Mouse (Mus musculus): ENCODE results near the gene Dennd4b.
"Not testable (repeated sequence)": the region's sequence is repeated elsewhere in the genome, so short reads cannot be mapped to it uniquely, and the experiment has no call there.

Gene Dennd4b

GRCm38 (mm10) chr3:90265034-90265931 lies at the start of gene Dennd4b:
Gene Dennd4b, plus strand, starts transcription at chr3:90265185.
- DNase-seq, result peak; percentile 87

DNA sequence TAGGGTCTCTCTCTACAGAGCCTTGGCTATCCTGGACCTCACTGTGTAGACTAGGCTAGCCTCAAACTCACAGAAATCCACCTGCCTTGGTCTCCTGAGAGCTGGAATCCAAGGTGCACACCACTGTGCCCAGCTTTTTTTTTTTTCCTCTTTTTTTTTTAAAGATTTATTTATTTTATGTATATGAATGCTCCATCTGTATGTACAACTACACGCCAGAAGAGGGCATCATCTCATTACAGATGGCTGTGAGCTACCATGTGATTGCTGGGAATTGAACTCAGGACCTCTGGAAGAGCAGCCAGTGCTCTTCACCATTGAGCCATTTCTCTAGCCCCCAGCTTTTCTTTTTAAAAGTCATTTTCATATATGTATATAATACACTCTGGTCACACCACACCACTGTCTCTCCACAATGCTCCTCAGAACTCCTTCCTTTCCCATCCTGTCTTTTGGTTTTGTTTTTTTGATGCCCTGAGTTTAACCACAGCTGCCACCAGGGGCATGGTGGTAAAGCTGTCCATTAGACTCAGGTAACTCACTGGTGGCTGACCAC lies 49.1 kb upstream of the Dennd4b start:
- no peak for DNase-seq

DNA sequence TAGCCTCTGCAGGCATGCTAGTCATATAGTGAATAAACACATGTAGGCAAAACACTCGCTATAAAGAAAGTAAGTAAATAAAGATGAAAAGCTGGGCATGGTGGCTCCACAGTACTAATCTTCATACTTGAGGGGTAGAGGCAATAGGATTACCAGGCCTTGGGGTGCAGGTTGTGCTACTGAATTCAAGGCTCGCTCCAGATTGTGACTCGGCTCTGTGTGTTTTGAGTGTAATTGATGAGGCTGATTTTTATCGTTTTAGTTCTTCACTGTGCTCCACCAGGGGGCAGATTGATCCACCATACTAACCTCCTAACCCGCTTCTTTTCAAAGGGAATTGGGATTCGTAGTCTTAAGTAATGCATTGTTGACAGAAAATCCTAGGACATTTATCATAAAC lies 44.9 kb upstream of the Dennd4b start:
- DNase-seq, result peak; percentile 22

DNA sequence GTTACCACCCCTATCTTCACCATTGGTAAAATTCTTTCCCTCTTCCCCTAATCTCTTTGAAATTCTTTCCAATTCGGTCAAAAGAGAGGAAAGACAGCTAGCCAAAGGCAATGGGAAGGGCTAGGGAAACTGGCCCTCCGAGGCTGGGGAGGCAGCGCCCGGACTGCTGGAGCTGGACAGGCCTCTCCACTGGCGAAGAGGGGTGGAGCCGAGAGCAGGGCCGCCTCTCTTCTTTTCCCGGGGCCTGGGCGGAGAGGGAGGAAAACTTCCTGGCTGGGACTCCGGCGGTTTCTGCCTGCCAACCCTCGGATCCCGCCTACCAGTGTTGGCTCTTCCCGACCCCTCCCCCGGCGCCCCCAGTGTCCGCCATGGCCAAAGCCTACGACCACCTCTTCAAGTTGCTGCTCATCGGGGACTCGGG lies 44.4 kb upstream of the Dennd4b start:
- DNase-seq, result peak; percentile 40

DNA sequence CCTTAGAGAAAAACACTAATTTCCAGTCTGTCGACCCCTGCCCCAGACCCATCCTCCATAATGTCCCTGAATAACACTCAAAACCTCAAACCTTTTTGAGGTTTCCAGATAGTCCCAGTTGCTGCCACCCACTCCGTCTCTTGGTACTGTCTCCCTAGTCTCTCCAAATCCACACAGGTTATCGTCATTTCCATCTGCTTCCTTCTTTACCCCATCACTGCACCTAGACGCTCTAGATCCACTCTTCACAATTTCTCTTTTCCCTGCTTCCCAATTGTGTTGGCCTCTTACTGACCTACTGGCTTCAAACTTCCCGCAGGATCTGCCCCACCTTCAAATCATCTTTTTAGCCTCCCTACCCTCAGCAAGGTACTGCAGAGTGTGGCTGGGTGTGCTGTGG lies 43.9 kb upstream of the Dennd4b start:
- no peak for DNase-seq

DNA sequence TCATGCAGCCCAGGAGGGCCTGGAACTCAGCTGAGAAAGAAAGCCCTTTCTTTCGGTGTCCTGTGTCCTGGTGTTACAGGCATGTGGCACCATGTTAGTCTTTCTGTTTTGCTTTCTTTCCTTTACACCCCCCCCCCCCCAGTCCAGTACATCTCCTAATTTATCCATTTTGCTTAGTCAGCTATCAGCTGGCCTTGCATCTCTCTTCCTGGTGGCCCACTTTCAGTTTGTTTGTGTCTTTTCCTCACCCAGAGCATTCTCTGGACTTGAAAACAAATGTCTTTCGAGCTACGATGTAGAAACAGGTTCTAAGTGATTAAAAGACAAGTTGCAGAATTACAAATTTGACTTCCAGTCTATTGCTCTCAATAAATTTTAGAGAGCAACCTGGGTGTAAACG lies 42.5 kb upstream of the Dennd4b start:
- no peak for DNase-seq

- DNase-seq, result no peak
These were observed 42.0 kb upstream of the Dennd4b start for GRCm38 (mm10) chr3:90222941-90223340.

DNA sequence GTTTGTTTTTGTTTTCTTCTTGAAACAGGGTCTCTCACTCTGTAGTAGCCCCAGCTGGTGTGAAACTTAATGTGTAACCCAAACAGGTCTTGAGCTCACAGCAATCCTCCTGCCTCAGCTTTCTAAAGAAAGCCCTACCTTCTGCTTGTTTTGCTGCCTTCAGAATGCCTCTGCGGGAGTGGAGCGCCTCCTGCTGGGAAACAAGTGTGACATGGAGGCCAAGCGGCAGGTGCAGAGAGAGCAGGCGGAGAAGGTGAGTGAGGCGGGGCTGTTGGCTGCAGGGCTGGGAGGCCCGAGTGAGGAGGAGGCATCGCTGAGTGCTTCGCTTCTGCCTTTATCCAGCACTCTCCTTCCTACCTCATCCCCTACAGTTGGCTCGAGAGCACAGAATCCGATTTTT lies 40.7 kb upstream of the Dennd4b start:
- DNase-seq, result no peak

- no peak for DNase-seq
These were observed 33.9 kb upstream of the Dennd4b start for GRCm38 (mm10) chr3:90231075-90231474.

DNA sequence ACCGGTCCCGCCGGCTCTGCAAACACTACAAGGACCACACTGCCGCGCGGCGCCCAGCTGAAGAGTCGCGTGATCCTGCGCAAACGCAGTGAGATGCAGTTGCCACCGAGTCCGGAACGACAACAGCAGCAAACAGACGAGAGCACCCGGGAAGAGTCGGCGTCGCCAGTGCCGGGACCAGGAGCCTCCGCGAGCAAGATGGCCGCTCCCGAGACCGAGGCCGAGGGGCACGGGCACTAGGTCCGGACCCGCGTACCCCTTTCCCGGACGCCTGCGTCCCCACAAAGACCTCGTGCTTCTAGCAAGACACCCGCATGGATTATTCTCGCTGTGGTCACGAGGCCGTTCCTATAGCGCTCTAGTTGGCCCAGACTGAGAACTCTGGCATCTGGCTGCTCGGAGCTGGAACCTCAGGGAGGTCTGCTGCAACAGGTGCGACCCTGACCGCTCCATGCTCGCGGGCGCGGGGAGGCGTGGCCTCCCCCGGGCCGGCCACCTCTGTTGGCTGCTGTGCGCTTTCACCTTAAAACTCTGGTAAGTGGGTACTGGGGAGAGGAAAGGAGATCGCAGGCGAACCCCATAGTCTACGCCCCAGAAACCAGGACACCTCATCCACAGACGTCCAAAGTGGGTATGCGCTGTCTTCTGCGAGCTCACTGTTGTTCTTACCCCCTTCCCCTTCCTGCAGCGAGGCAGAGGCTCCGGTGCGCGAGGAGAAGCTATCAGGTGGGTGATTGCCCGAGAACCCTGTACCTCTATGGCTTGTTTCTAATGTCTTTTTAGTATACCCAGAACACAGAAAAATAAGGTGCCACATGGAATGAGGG lies 33.3 kb upstream of the Dennd4b start, which contains the start of gene Jtb:
Jtb (plus strand) TSS at position 91 of the 827 bp plus-strand sequence.
- peak; percentile 95 for DNase-seq

- no peak for DNase-seq
These were observed 23.7 kb upstream of the Dennd4b start for GRCm38 (mm10) chr3:90241251-90241650.

GRCm38 (mm10) chr3:90241669-90242358 lies 23.2 kb upstream of the Dennd4b start:
- DNase-seq, result no peak

GRCm38 (mm10) chr3:90242984-90243775 lies 21.8 kb upstream of the Dennd4b start, which contains the start of gene Creb3l4:
Gene Creb3l4, minus strand, starts transcription at chr3:90243512.
- no peak for DNase-seq

DNA sequence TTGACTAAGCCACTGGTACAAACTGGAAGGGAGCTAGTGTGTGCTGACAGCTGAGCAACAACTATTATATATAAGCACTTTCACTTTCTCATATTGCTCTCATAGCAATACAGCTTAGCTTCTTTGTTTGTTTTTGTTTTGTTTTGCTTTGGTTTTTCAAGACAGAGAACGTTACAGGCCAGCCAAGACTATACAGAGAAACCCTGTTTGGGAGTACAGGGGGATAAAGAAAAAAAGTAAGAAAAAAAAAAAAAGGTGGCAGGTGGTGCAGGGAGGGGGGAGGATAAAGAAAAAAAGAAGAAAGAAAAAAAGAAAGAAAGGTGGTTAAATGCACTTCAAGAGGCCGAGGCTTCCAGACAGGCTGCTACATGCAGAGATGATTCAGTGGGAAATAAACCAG lies 19.6 kb upstream of the Dennd4b start:
- DNase-seq, result no peak

DNA sequence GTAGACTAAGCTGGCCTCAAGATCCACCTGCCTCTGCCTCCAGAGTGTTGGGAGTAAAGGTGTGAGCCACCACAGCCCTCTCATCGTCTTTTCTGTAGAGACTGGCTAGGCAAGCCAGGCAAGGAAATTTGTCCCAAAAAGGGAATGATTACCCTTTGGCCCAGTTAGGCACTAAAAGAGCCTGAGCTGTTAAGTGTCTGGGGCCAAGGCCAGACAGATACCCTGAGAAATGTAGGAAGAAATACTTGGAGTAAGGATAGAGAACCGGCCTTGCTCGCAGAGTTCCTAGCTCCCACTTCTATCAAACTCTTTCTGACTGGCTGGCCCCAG lies 17.4 kb upstream of the Dennd4b start:
- DNase-seq, result no peak

DNA sequence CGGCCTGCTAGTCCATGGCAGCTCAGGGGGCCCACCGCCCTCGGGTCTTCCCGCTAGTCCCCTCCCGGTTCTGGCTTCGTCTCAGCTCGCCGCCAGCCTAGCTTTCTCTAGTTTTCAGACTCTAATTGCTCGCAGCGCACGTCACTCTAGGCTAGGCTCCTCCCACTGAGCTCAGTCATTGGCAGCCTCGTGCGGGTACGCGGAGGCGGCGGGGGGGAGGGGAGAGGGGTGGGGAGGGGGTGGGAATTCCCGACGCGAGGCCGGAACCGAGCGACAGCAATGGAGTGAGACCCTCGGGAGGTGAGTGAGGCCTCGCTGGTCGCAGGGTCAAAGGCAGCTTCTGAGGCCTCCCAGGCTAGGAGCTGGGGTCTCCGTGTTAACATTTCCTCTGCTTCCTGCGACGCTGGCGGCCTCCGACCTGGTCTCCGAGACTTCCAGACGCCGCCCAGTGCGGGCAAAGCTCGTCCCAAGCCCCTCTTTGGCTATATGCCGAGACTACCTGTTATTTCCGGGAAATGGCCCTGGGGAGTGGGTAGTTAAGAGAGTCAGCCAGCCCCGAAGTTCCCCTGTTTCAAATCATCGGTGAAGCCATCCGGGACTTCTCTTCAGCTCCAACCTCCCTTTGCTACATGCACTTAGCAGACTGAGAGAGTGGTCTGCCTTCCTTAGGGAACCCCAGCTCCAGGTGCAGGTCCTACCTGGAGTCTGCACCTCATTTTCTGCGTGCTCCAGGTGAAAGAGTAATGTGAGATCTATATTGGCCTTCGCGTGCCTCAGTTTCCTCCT lies 16.8 kb upstream of the Dennd4b start, which contains the start of gene Slc39a1:
Slc39a1 (plus strand) TSS at position 213 of the 786 bp plus-strand sequence.
- peak; percentile 91 for DNase-seq

GRCm38 (mm10) chr3:90248746-90249100 lies 16.3 kb upstream of the Dennd4b start:
- no peak for DNase-seq

GRCm38 (mm10) chr3:90250791-90251190 lies 14.2 kb upstream of the Dennd4b start:
- DNase-seq, result no peak

DNA sequence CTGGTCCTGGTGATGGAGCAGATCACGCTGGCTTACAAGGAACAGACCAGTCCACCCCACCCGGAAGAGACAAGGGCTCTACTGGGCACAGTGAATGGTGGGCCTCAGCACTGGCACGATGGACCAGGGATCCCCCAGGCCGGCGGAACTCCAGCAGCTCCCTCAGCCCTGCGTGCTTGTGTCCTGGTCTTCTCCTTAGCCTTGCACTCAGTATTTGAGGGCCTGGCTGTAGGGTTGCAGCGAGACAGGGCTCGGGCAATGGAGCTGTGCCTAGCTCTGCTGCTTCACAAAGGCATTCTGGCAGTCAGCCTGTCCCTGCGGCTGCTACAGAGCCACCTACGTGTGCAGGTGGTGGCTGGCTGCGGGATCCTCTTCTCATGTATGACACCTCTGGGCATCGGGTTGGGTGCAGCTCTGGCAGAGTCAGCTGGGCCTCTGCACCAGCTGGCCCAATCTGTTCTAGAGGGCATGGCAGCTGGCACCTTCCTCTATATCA lies 13.2 kb upstream of the Dennd4b start:
- DNase-seq, result not testable (repeated sequence)

- not testable (repeated sequence) for DNase-seq
These were observed 12.3 kb upstream of the Dennd4b start for GRCm38 (mm10) chr3:90252659-90253058.

- DNase-seq, result not testable (repeated sequence)
These were observed 11.8 kb upstream of the Dennd4b start for GRCm38 (mm10) chr3:90253174-90253573.
